Mouse (Mus musculus): ENCODE data around the gene Jazf1.
A peak's percentile ranks its signal among the peaks of the same experiment; 100 is the strongest.

The Jazf1 gene

DNA sequence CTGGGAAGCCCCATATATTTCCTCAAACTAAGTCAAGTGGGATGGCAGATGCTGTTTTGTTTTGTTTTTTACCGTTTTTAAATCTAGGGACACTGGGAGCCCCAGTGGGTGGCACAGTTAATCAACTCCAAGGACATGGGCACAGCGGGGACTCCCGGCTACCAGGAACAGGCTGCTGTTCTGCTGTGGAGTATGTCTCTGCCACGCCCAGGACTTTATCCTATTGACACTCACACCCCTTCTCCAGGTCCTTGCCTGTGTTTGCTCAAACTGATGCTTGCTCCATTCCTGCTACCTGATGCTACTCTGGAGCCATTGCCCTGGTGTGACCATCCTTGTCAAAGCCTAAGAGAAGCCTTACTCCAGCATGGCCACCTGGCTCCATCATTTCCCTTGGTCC lies 277.6 kb downstream of the Jazf1 start:
- DNase-seq, result no peak

DNA sequence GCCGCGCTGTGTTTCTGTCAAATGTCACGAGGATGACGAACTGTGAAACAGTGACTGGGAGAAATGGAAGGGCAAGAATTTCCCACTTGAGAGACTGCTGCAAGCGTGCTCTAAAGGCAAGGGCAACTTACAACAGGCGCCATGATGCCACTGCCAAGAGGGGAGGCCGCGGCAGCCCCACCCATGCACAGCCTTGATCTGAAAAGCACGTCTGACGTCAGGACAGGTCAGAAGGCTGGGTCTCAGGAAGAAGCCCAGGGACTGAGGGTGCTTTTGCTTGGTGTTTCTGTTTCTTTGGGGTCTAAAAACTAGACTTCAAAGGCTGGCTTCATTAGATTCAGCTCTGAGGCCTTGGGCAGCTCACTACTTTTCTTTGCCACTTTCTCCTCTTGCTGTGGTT lies 278.1 kb downstream of the Jazf1 start:
- no peak for DNase-seq

DNA sequence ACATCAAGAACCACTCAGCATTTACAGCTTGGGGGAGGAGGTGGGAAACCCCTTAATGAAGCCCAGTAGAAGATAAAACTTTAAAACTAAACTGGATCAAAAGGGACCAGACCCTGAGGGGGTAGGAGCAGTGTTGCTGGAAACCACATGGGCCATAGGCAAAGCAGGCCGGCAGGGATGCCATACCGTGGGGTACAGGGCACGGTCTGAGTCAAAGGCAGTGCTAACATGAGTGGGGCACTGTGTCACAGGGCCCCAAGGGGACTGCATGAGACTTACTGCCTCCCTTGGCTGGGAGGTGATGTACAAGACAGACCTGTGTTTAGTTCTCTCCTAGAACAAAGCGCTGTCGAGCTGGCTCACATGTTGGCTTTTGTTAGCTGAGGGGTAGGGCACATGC lies 288.9 kb downstream of the Jazf1 start:
- no peak for DNase-seq

DNA sequence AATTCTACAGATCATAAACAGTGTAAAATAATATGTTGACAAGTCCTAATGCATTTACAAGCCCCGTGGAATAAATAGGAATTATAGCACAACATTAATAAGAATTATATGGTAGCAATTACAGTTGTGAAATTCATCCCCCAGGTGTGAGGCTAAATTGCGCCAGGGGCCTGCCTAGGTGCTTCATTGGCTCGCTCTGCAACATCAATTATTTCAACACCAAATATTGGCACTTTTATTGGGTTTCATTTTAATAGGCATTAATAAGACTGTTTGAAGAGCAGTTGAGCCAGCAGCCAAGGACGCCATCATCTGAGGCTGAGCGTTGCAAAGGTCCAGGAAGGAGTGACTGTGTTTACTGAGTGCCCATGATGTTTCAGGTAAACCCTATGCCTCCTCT lies 289.9 kb downstream of the Jazf1 start:
- no peak for DNase-seq

DNA sequence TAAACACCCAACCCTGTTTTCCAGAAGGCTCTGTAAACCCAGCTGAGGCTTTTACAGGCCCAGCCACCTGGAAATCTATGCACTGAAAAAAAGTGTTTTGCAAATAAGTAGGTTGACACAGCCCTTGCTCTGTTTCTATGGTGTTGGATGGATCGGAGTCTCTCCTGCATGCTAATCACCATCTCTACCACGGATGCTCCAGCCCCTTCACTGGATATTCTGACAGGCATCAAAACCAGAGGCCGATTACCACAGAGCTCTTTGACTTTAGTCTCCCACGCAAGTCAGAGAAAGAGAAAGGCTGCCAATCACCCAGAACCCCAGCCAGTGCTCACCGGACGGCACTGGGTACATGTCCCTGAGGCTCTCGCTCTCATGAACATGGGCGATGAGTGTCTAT lies 291.4 kb downstream of the Jazf1 start:
- no peak for DNase-seq

DNA sequence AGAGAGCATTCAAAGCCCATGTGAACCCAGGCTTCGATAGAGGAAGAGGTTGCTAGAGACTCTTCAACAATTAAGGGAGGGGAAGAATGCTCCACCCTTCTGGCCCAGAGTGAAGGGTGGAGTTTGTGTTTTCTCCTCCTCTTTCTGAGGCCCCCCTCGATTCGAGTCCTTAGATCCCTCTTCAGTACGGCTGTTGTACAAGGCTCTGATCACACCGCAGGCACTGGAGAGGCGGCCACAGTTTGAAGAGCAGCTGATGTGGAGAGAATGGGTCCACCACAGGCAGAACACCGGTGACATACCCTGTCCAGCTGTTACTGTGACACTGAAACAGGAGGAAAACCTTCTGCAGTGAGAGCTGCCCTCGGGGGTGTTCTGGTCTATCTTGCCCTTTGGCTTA lies 292.5 kb downstream of the Jazf1 start:
- no peak for DNase-seq

DNA sequence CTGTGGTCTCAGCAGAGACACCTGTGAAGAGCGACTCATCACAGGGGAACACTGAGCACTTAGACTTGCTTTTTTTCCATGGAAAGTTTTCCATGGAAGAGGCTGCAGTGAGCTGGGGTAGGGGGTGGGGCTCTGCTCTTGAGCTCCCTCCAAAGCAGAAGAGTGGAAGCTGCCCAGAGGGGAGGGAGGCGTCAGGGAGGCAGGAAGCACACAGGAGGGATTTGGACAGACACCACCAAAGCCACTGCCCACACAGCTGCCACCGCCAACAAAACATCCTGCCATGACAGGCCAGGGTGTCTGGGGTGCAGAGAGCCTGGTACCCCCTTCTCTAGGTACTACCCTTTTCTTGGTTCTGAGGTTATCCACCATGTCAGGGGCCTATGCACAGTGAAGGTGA lies 293.1 kb downstream of the Jazf1 start:
- no peak for DNase-seq

DNA sequence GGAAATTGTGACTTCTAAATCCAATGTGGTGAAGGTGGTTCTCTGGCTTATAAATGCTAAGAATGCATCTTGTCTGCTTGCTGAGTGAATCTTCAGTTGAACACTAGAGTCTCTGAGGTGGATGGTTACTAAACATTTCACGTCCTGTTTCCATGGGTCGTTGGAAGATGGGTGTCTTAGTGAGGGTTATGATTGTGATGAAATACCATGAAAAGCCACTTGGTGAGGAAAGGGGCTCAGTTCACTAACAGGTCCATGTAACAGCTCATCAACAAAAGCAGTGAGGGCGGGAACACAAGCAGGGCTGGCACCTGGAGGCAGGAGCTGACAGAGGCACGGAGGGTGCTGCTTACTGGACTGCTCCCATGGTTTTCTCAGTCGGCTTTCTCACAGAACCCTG lies 295.3 kb downstream of the Jazf1 start:
- DNase-seq, result no peak

DNA sequence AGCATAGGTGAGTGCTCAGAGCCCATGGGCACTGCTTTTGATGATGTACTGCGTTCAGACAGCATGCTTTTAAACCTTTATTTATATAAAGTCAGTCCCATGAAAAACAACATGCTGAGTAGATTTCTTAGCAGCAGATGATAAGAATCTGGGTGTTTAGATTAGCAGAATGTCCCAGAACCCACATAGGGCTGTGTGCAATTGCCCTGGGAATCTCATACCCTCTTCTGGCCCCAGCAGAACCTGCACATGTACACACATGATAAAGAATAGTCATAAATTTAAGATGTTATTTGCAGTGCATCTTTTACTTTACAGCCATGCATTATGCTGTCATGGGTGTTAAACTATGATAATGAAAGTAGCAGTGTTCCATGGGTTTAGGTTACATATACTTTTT lies 297.6 kb downstream of the Jazf1 start:
- DNase-seq, result no peak

DNA sequence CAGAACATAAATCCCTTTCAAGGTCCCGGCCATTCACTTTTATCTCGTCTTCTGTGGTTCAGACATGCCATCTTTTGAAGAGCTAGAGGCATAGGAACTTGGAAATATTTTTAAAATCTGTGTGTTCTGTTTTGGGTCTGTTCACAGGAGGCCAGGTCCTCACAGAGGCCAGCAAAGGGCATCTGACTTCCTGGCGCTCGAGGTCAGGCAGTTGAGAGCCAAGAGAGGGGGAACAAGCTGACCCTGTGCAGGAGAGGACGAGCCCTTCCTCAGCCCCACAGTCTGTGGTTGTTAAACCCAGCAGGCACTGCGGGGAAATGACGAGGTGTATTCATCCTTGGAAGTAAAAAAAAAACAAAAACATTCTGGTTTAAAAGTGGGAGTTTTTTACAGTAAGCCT lies 303.2 kb downstream of the Jazf1 start:
- DNase-seq, result no peak

DNA sequence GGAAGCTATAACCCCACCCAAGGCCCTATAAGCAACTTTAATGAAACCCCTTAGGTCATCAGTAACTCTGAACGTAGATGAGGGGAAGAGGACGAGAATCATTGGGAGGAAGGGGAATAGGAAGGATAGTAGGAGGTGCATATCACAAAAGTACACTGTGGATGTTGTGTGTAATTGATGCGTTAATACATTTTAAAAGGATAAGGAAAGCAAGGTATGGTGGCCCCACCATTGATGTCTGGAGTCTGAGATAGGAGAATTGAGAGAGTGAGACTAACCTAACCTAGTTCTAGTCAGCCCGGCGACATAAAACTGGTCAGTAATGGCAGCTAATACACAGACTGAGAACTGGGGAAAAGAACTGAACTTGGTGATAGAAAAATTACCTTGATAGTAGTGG lies 315.6 kb downstream of the Jazf1 start:
- DNase-seq, result no peak

DNA sequence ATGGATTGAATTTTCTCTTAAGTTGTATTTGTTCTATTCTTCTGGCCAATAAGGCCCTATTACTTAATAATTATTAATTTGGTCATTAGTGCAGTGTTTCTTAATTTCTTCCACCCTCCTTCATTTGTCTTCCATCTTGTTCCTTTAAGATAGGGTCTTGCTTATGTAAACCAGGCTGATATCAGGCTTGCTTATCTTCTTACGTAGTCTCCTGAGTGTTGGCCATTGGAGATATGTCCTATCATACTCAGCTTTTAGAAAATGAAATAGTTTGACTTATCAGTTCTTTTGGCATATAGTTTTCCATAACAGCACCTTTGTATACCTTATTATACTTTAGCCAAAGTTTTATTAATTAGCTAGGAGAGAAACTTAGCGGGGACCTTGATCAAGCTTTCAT lies 333.8 kb downstream of the Jazf1 start:
- no peak for DNase-seq

DNA sequence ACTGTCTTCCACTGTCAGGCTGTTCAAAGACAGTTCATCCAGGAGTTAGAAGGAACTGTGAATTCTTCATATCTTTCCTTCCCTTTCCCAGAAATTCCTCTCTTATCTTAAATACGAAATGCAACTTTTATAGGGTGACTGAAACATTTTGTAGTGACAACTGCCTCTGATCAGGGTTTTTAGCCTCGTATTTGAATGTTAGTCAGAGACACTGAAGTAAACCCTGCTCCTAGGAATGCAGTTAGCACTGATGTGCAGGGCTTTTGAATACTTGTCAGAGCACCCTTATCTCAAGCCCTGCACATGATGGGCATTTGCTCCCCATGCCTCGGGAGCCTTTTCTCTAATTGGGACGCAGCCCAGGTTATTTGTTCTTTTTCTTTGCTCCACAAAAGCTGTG lies 338.1 kb downstream of the Jazf1 start:
- DNase-seq, result no peak

DNA sequence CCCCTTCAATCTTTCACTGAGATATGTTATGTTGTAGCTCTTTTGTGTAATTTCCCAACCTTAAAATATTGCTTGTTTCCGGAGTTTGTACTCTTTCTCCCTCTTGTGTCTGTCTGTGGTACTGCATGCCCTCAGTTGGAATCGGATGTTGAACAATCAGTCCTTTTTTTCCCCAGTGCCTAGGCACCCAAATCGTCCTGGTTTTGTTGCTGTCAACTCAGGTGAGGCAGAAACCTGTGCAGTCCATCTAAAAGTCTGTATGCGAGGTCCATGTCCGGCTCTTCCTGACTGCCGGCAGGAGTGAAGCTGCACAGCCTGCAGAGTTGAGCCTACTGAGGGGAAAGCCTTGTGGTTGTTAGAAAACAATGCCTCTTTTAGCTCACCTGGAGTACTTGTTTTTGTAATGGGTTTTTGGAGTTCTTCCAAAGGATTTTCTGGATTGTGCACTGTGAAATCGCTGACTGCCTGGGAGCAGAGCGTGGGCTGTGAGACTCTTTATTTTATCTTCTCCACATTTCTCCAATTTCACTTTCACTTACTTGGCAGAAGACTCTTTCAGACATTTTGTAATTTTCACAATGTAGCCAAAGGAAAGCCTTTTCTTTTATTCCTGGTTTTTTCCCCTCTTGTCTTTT lies 343.5 kb downstream of the Jazf1 start:
- DNase-seq, result peak; percentile 20
